Mouse (Mus musculus) ES-Bruce4 (cell line): ENCODE data around the gene Rfx8.

Source experiments
- CTCF ChIP-seq: IDR thresholded peaks from one replicate; pipeline ENCODE4 v1.8.1; 2011; ENCODE audit warnings: low read depth, low read length
- EP300 ChIP-seq: IDR thresholded peaks from 2 replicates; pipeline ENCODE4 v1.6.1; 2011; ENCODE audit warnings: low read depth, low read length; ENCODE audit not compliant: insufficient read depth
- POLR2A ChIP-seq: IDR thresholded peaks from one replicate; pipeline ENCODE4 v1.8.1; 2011; ENCODE audit warnings: low read length; ENCODE audit not compliant: insufficient read depth

- no peak for TF ChIP-seq EP300
- no peak for TF ChIP-seq CTCF
- TF ChIP-seq POLR2A = no peak
These were observed 48.3 kb downstream of the Rfx8 start for GRCm38 (mm10) chr1:39672362-39673105.
